Mouse (Mus musculus) ovary, adult 10 weeks (tissue): Measurements from ENCODE around the gene Dhx9. TPM values are rescaled to one million over a fixed set of nuclear protein-coding genes. Genes with fewer than 3 reads are reported as not detected.

ENCODE experiments used
- polyA plus RNA-seq: library from polyadenylated mRNA; stranded (reverse); fragments of 350-450 nt; fragmentation: Illumina TruSeq; extraction: RNeasy Lipid Tissue Mini Kit (QIAGEN cat#74804); gene quantifications from one replicate; pipeline ENCODE4 v1.2.3, GENCODE M21; 2014

The Dhx9 gene
- polyA plus RNA-seq, result 532 TPM

DNA sequence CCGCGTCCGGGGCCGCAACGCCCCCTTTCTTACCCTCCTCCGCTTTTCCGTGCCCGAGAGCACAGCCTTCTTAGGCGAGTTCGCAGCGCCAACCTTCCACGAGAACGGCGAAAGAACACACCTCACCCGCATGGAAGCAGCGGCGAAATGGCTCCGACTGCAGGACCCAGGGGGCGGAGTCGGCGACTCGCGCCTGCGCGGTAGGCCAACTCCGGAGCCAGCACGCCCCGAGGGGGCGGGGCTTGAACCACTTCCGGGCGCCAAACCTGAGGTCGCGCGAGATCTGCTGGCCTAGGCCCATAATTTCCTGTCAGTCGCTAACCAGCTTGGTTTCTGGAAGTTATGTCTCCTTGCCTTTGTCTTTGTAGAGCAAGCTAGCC lies at the start of gene Dhx9:
Gene Dhx9 (minus strand): TSS at position 161 of the 380 bp plus-strand sequence.

DNA sequence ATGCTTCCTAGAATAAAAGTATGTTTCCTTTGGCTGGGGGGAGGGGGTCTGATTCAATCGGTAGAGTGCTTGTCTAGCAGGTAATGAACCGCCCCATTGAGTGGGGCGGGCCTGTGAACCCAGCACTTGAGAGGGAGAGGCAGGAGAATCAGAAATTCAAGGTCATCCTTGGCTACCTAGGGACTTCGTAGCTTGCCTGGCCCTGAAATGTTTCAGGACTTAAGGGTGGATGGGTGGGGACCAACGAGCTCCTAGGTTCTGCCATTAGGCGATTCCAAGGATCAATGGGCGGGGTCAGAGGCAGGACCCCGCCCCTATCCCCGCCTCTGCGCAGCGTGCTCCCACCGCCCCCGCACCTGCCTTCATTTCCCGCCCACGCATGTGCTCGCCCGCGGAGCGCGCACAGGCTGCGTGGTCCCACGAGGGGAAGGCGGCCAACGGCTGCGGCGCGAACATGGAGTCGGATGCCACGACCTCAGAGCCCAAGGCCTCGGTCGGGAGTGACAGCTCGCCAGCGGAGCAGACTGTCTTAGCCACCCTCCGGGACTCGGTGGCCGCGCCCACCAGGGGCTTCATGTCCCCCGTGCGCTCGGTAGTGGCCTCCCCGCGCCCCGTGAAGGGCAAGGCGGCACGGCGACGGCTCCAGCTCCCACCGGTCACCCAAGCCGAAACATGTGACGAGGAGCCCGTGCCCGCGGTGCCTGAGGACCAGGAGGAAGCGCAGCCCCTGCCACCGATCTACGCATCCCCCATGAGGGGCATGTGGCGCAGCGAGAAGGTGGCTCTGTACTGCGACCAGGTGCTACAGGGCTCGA lies 62.5 kb downstream of the Dhx9 start, which contains the start of gene Shcbp1l:
Gene Shcbp1l (plus strand): TSS at position 393 of the 815 bp plus-strand sequence.

Other genes with a start within 250 kb of the Dhx9 start
- 78.3 TPM for gene Lamc1, start 154.9 kb downstream of the Dhx9 start, polyA plus RNA-seq
- 0.20 TPM for gene Shcbp1l, start 62.5 kb downstream of the Dhx9 start, polyA plus RNA-seq
- gene Npl, start 62.4 kb upstream of the Dhx9 start, polyA plus RNA-seq, result 6.1 TPM
- not detected for gene Rgs8, start 165.4 kb upstream of the Dhx9 start, polyA plus RNA-seq